Mouse (Mus musculus): ENCODE data around the gene Rpl18a.
"Not testable (repeated sequence)": the region's sequence is repeated elsewhere in the genome, so short reads cannot be mapped to it uniquely, and the experiment has no call there.

The Rpl18a gene

DNA sequence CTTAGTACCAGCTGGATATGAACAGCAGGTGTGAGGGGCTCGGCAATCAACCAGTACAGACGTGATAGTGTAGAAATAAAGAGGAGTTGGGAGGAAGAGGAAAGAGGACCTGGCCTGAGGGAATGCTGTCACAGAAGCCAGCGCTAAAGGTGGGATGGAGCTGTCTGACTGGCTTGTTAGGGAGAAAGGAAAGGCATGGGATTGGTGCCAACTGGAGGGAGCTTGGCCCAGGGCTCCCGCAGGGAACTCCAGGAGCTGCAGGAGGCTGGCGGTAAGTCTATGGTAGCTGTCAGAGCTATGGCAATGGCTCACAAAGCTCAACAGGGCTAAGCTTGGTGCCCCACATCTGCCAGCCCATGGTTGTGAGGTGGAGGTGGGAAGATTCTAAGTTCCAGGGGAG, 5.0 kb upstream of the Rpl18a start:
- DNase-seq = peak in 1 of 2 experiments; percentile 44

GRCm38 (mm10) chr8:70900872-70901387, 3.7 kb upstream of the Rpl18a start:
- DNase-seq = no peak

- DNase-seq = no peak
Observed at GRCm38 (mm10) chr8:70899226-70899625, 2.0 kb upstream of the Rpl18a start.

GRCm38 (mm10) chr8:70898661-70899198, 1.5 kb upstream of the Rpl18a start:
- DNase-seq = no peak

- peak; percentile 92 to 93 for DNase-seq
Observed at GRCm38 (mm10) chr8:70897681-70898413, 635 bp upstream of the Rpl18a start.

DNA sequence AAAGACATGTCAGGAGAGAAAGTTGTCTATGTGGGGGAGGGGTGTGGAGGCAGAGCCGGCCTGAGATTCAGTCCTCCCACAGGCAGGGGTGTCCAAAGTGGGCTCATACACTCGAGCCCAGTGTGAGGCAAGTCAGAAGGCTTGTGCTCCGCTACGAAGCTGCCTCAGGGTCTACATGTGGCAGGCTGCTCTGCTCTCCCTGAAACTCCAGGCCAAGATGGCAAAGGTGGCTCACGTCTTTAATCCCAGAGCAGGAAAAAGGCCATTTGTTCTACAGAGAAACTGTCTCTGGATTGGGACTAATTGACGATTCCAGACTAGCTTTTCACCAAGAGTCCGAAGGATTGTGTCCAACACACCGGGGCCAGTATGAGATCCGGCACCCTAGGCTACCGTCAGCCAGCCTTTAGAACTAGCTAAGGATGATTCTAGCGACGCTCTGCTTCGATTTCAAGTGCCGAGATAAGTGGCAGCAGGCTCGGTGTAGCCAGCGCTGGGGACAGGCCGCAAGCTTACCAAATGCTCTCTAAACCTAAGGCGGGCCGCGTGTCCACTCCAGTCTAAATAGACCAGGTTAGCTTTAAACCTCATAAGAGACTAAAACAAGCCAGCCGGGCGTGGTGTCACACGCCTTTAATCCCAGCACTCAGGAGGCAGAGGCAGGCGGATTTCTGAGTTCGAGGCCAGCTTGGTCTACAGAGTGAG, 744 bp downstream of the Rpl18a start:
- DNase-seq = no peak

GRCm38 (mm10) chr8:70895571-70896259, 1.5 kb downstream of the Rpl18a start:
- DNase-seq = not testable (repeated sequence)

GRCm38 (mm10) chr8:70894771-70895545, 2.3 kb downstream of the Rpl18a start:
- no peak for DNase-seq

DNA sequence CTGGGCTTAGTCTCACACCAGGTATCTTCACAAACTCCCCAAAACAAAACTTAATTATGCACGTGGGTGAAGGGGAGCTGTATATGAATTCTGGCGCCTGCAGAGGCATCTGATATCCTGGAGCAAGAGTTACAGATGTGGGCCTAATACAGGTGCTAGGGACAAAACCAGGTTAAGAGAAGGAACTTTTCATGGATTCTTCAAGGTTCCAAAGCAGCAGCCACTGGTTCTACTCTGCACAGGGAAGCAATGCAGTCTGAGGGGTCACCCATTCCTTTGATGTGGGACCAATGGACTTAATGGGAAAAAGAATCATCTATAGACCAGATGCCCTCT, 2.9 kb downstream of the Rpl18a start:
- DNase-seq = no peak

GRCm38 (mm10) chr8:70893656-70894384, 3.4 kb downstream of the Rpl18a start:
- peak; percentile 90 to 93 for DNase-seq

GRCm38 (mm10) chr8:70892896-70893655, 4.1 kb downstream of the Rpl18a start:
- no peak for DNase-seq

DNA sequence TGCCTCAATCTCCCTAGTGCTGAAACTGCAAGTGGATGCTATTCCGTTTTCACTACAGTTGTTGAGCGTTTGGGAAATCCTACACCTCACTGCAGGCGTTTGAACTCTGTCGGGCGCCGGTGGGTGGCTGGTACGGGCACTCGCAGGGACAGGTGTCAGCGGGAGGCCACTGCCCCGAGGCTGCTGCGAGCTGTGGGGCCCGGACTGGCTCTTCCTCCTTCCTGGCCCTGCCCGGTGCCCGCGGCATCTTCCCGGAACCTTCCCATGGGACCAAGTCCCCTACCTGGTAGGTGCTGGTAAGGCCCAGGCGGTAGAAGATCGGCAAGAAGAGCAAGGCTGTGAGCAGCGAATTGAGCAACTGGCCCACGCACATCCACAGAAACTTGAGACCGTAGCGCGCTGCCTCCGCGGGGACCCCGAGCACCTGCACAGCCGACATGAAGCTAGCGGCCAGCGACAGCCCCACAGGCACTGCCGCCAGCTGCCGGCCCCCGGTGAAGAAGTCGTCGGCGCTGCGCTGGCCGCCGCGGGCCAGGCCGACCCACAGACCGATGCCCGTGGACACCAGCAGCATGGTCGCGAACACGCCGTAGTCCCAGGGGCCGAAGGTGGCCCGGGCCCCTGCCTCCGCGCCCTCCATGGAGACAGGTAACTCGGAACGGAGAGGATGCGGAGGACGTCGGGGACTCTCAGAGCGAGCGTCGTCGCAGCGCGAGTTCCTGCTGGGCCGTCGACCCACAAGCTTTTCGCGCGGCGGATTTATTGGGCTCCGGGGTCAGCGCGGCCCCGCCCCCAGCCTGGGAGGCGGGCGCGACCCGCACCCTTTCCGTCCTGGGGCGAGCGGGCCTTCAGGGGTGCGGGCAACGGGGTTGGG, 5.0 kb downstream of the Rpl18a start, which contains the start of gene Slc5a5:
TSS of gene Slc5a5 (minus strand) at position 736 of the 874 bp plus-strand sequence.
- peak in 1 of 2 experiments; percentile 32 for DNase-seq

DNA sequence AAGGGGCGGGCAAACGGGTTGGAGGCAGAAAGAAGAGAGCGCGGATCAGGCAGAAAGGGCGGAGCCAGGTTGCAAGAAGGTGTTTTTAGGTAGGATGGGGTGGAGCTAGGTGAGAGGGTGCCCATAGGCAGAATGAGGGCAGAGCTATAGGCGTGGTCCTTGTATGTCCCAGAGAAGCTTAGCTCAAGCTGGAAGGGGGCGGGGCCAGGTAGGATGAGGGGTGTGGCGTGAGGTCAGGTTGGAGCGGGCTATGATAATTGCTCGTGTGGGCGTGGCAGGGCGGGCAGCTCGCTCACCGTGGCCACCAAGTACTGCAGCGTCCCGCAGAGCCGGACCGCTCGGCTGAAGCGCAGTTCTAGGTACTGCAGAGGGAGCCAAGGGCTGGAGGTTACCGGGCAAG, 5.9 kb downstream of the Rpl18a start:
- DNase-seq = peak; percentile 76 to 85

DNA sequence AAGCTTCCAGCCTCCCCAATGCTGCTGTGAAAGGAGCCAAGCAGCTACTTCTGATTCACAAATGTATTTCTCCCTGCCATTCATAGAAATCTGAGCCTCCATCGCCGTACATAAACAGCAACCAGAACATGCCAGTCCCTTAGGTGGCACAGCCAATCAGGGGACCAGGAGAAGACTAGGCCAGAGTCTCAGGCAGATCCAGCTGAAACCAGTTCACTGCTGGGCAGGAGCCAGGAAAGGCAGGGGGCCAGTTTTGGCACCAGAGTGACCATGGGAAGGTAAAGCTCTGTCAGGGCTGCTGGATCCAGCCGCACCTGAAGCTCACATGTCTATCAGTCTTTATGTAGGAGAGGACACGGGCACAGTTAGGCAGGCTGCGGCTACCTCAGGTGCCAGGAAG, 6.6 kb downstream of the Rpl18a start:
- peak in 1 of 2 experiments; percentile 42 for DNase-seq

DNA sequence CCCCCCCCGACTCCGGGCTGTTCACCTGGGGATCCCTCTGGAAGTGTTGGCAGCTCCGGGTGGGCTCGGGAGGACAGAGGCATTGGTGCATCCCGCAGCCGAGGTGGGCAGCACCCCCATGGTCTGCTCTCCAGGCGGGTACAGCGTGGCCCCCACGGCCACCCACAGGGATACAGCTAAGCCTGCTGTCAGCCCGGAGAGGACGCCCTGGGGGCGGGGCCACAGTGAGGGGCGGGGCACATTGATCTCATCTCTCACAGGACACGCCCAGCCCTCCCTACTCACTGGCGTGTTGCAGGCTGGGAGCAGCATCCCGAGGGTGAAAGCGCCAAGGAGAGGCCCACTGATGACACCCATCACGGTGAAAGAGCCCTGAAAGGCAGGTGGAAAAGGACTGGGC, 9.5 kb downstream of the Rpl18a start:
- DNase-seq = peak; percentile 59 to 71

GRCm38 (mm10) chr8:70885612-70886011, 11.6 kb downstream of the Rpl18a start:
- DNase-seq = peak; percentile 81

DNA sequence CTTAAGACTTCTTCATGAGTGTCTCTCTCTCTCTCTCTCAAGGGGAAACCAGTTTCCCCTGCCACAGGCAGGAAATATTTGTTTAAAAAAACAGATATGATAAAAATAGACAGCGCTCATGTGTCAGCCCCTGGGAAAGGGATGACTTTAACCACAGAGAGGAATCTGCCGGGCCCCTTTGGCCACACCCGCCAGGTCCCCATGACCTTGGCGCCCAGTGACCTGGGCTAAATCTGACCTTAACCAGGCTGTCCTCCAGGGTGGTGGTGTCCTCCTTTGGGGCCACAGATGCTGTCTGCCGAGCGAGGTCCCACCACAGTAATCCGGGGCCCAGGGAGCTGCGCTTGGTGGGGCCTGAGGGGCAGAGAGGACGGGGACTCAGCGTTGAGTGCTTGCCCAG, 12.5 kb downstream of the Rpl18a start:
- no peak for DNase-seq

- DNase-seq = no peak
Observed at GRCm38 (mm10) chr8:70884186-70884585, 13.0 kb downstream of the Rpl18a start.

DNA sequence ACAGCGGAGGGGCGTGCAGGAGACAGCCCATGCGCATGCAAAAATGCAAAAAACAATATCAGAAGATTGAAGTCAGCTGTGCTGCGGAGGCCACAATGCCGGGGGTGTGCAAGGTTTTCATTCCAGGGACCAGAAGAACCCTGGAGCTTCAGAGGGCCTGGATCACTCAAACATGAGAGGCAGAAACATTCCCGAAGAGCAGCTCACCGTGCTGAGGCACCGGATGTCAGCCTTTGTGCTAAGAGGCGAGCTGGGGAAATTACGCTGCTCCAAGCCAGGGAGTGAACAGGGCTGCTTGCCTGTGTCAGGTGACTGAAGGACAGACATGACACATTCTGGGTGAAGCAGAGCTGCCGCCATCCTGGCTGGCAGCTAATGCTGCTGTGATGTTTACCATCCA, 16.7 kb downstream of the Rpl18a start:
- peak in 1 of 2 experiments; percentile 34 for DNase-seq

GRCm38 (mm10) chr8:70880126-70880525, 17.1 kb downstream of the Rpl18a start:
- peak in 1 of 2 experiments; percentile 63 for DNase-seq

Data from kidney, postnatal 4 days (tissue).